Mouse (Mus musculus) spleen, adult 2 months (tissue): ENCODE data around the gene Mctp1. TPM values are rescaled to one million over a fixed set of nuclear protein-coding genes. Genes with fewer than 3 reads are reported as not detected.

Experiments used
- DNase-seq, 2 experiments: peaks; one replicate each; pipeline versions ENCODE4 v3.0.0 to v3.0.0-alpha.2; 2012 to 2021; ENCODE audit warnings: low spot score in 2 of 2, low read depth in 1 of 2
- H3K27ac ChIP-seq: fragments of 200-500 bp; 2 replicates; pipeline ENCODE4 v1.5.1; 2012; ENCODE audit warnings: low read length, inconsistent platforms; ENCODE audit not compliant: insufficient read depth
- H3K27me3 ChIP-seq: fragments of 200-500 bp; 2 replicates; pipeline ENCODE4 v1.6.1; 2012; ENCODE audit warnings: mild to moderate bottlenecking, moderate library complexity, low read length, inconsistent platforms; ENCODE audit not compliant: control insufficient read depth, insufficient read depth
- H3K36me3 ChIP-seq: fragments of 200-500 bp; 2 replicates; pipeline ENCODE4 v1.6.1; 2012; ENCODE audit warnings: mild to moderate bottlenecking, low read length, inconsistent platforms; ENCODE audit not compliant: control insufficient read depth, insufficient read depth
- H3K4me1 ChIP-seq: fragments of 200-500 bp; 2 replicates; pipeline ENCODE4 v1.6.1; 2011; ENCODE audit warnings: inconsistent platforms; ENCODE audit not compliant: control insufficient read depth, insufficient read depth, insufficient read length
- H3K4me3 ChIP-seq: fragments of 200-500 bp; 2 replicates; pipeline ENCODE4 v1.5.1; 2011; ENCODE audit warnings: mild to moderate bottlenecking, inconsistent platforms; ENCODE audit not compliant: insufficient read depth, insufficient read length; ENCODE audit errors: extremely low read depth
- CTCF ChIP-seq: fragments of 200-500 bp; IDR thresholded peaks from 2 replicates; pipeline ENCODE4 v1.5.1; 2011; ENCODE audit warnings: mild to moderate bottlenecking, inconsistent platforms; ENCODE audit not compliant: insufficient read depth, insufficient read length, insufficient replicate concordance; ENCODE audit errors: extremely low read depth
- POLR2A ChIP-seq: fragments of 200-500 bp; IDR thresholded peaks from 2 replicates; pipeline ENCODE4 v1.6.1; 2011; ENCODE audit warnings: low read depth, low read length, inconsistent platforms
- WGBS: fragments of 180-500 bp; shearing (Covaris S2); methylation state at CpG from one replicate; pipeline ENCODE4 v1.1.7; 2018; 5-methylcytosine and 5-hydroxymethylcytosine counted together
- polyA plus RNA-seq: library from polyadenylated mRNA; depleted of rRNA; stranded (reverse); fragments of >200 nt; gene quantifications from 2 replicates; pipeline ENCODE4 v1.2.3, GENCODE M21; 2012

The Mctp1 gene
- polyA plus RNA-seq, 1 experiment = 0.53 TPM

DNA sequence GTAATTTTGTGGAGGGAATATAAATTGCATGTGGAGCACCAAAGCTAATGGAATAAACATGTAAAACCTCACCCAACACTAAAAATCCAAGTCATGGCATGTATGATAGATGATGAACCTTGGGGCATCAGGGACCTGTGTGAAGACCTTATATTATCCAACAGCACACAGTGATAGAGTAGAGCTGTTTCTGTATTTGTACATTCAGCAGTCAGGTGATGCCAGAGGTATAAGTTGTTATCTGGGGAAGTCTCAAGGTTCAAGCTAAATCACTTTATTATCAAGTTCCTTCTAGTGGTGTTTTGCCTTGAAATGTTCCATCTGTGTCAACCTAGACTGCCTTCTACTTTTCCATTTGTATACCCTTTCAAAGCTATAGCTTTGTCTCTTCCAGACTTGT is 275.2 kb downstream of the Mctp1 start:
- no peak overlapping the region for H3K4me3 ChIP-seq
- H3K36me3 ChIP-seq = no peaks in the 10 kb centered on the region
- TF ChIP-seq POLR2A (no peak), CTCF (no peak)
- no peaks in the 10 kb centered on the region; the same call in 1 of the 2 replicates for H3K4me1 ChIP-seq
- no peaks in the 10 kb centered on the region for H3K27me3 ChIP-seq
- no peak overlapping the region for H3K27ac ChIP-seq
- no peak for DNase-seq

DNA sequence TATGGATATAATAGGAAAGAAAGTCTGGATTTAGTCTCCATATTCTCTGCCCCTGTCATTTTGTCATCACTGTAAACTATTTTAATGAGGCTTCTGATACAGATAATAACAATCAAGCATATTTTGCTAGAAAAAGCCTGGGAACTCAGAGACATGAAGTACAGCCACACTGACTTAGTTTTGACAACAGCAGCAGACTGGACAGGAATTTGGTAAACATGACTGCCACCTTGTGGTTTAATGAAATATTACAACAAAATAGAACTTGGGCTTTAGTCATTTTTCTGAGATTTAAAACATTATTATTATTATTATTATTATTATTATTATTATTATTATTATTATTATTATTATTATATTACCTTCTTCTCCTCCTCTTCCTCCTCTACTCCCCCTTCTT is 297.0 kb downstream of the Mctp1 start:
- Histone ChIP-seq H3K4me3 (no peak overlapping the region), H3K4me1 (no peaks in the 10 kb centered on the region), H3K36me3 (no peaks in the 10 kb centered on the region), H3K27me3 (no peaks in the 10 kb centered on the region), H3K27ac (no peak overlapping the region)
- DNase-seq = no peak
- TF ChIP-seq CTCF (no peak), POLR2A (no peak)

- Histone ChIP-seq H3K4me1 (no peaks in the 10 kb centered on the region), H3K27ac (no peak overlapping the region), H3K36me3 (no peaks in the 10 kb centered on the region), H3K4me3 (no peak overlapping the region), H3K27me3 (no peaks in the 10 kb centered on the region)
- no peak for TF ChIP-seq CTCF
- TF ChIP-seq POLR2A = no peak
- WGBS = 49% methylated on average over 2 of the region's 2 CpGs
- DNase-seq = no peak
Observed at GRCm38 (mm10) chr13:76689349-76689748, 305.0 kb downstream of the Mctp1 start.

DNA sequence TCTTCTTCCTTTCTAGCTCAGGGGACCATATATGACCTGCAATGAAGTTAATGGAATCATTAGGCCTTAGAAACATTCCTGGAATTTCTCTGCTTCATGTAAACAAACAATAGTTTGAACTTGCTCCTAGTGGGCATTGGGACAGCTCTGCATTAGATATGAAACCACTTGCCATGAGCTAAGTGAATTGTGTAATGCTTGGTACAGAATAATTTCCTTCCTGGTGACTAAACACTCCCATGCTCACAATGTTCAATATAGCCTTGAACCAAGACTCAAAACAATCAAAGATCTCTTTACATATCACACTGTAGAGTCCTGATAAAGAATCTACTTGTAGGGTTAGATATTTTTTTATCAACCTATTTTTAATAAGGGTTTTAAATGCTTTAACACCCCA is 305.8 kb downstream of the Mctp1 start:
- DNase-seq = no peak
- Histone ChIP-seq H3K4me1 (no peaks in the 10 kb centered on the region), H3K27me3 (no peaks in the 10 kb centered on the region), H3K36me3 (no peaks in the 10 kb centered on the region), H3K4me3 (no peak overlapping the region), H3K27ac (no peak overlapping the region)
- TF ChIP-seq CTCF (no peak), POLR2A (no peak)

DNA sequence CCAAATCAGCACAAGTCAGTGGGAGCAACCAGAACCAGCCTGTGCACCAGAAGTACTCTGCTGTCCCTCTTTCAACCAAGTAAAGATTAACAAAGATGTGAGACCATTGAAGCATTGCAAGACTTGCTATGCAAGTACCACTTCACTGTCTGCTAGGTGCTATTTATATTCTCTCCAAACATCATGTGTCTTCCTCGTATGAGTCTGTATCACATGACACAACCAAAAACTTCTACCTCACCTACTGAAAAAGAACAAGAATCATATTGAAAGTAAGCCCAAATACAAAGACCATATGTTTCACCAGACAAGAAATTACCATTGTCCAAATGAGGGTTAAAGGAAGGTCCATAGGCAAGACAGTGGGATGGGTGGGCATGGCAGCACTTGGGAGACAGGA is 306.4 kb downstream of the Mctp1 start:
- DNase-seq = no peak
- Histone ChIP-seq H3K36me3 (no peaks in the 10 kb centered on the region), H3K27ac (no peak overlapping the region), H3K4me3 (no peak overlapping the region), H3K27me3 (no peaks in the 10 kb centered on the region), H3K4me1 (no peaks in the 10 kb centered on the region)
- WGBS = 71% methylated on average over 1 of the region's 1 CpGs
- TF ChIP-seq POLR2A = no peak
- no peak for TF ChIP-seq CTCF

GRCm38 (mm10) chr13:76734013-76734412 is 349.7 kb downstream of the Mctp1 start:
- Histone ChIP-seq H3K36me3 (no peaks in the 10 kb centered on the region), H3K27ac (no peak overlapping the region)

DNA sequence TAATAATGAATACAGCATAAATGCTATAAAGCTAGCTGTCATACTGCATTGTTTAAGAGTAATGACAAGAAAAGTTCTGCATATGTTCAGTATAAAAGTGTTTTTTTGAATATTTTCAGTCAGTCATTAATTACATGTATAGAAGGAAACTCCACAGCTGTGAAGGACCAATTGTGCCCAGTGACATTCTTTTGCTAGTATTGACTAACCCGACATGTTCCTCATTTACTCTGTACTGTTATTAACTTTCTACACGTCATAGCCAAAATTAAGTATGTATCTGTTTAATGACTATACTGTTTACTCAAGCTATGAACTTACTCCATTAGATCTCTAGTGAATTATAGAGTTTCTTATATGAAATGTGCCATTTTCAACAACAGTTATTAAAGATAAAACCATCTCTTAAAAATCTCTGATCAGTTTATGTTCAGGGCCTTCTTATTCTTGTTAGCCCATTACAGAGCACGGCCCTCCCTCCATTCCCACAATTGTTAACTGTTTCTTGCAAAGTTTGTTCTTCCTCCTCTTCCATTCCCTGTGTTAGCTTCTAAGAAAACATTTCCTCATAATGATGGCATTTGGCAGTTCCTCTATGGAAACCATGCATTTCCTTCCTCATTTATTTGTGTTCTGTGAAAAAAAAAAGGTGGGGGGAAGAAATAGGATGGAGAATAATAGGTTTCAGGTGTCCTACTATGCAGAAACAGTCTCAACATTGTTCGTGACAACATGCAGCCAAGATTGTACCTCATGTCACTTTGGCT is 366.5 kb downstream of the Mctp1 start:
- H3K4me3 ChIP-seq = no peak overlapping the region
- H3K36me3 ChIP-seq = no peaks in the 10 kb centered on the region
- TF ChIP-seq POLR2A = no peak
- TF ChIP-seq CTCF = no peak
- no peaks in the 10 kb centered on the region for H3K4me1 ChIP-seq
- WGBS = 56% methylated on average over 4 of the region's 4 CpGs
- DNase-seq = no peak
- H3K27ac ChIP-seq = no peak overlapping the region
- no peaks in the 10 kb centered on the region for H3K27me3 ChIP-seq

More at GRCm38 (mm10) chr13:76734013-76734412, 349.7 kb downstream of the Mctp1 start:
- DNase-seq = no peak
- TF ChIP-seq CTCF (no peak), POLR2A (no peak)
- H3K27me3 ChIP-seq = no peaks in the 10 kb centered on the region
- no peak overlapping the region for H3K4me3 ChIP-seq
- no peaks in the 10 kb centered on the region for H3K4me1 ChIP-seq
